In genomic region chr11:86076403-86076802, GRCm38 (mm10) we compare ENCODE assay signal across 20 mouse cellular contexts.
"Had no signal": no experiment of that assay in that cellular context is flagged by ENCODE, and none has a peak within 500 bp of the region (broad histone marks: within the 10 kb centered on the region; RNA-seq: fewer than 3 reads in every experiment).

No protein-coding gene starts in this region.

- ATAC-seq: liver, embryonic 12.5 days; midbrain, embryonic 13.5 days had no signal

- H3K27me3 ChIP-seq: limb, embryonic 13.5 days; liver, embryonic 12.5 days; liver, embryonic 15.5 days; megakaryocyte, embryonic 14.5 days; midbrain, embryonic 13.5 days; neural tube, embryonic 12.5 days; neural tube, embryonic 15.5 days had no signal

- H3K4me1 ChIP-seq: limb, embryonic 10.5 days; limb, embryonic 13.5 days; liver, embryonic 12.5 days; liver, embryonic 15.5 days; midbrain, embryonic 10.5 days; midbrain, embryonic 13.5 days; neural tube, embryonic 12.5 days; neural tube, embryonic 15.5 days had no signal

- H3K4me2 ChIP-seq: limb, embryonic 13.5 days; liver, embryonic 12.5 days; liver, embryonic 15.5 days; midbrain, embryonic 13.5 days; neural tube, embryonic 12.5 days; neural tube, embryonic 15.5 days had no signal

- H3K36me3 ChIP-seq: midbrain, embryonic 13.5 days; neural tube, embryonic 15.5 days had no signal

- H3K9me3 ChIP-seq: limb, embryonic 10.5 days; limb, embryonic 13.5 days; liver, embryonic 12.5 days; liver, embryonic 15.5 days; megakaryocyte, embryonic 14.5 days; midbrain, embryonic 10.5 days; midbrain, embryonic 13.5 days; neural tube, embryonic 12.5 days; neural tube, embryonic 15.5 days had no signal

- DNase-seq: kidney, adult 8-10 months; kidney, postnatal 14 days; kidney, postnatal 4 days; liver; right cerebral cortex, adult 18-20 months; right cerebral cortex, postnatal 14 days; right cerebral cortex, postnatal 4 days; thymus, adult 2 months; thymus, postnatal 14 days; thymus, postnatal 4 days had no signal

- H3K4me3 ChIP-seq: limb, embryonic 10.5 days; limb, embryonic 13.5 days; liver, embryonic 12.5 days; liver, embryonic 15.5 days; megakaryocyte, embryonic 14.5 days; midbrain, embryonic 10.5 days; midbrain, embryonic 13.5 days; neural tube, embryonic 12.5 days; neural tube, embryonic 15.5 days had no signal

- H3K9ac ChIP-seq: limb, embryonic 13.5 days; liver, embryonic 12.5 days; liver, embryonic 15.5 days; midbrain, embryonic 13.5 days; neural tube, embryonic 12.5 days; neural tube, embryonic 15.5 days had no signal

- H3K27ac ChIP-seq: limb, embryonic 10.5 days; limb, embryonic 13.5 days; liver, embryonic 12.5 days; liver, embryonic 15.5 days; midbrain, embryonic 10.5 days; midbrain, embryonic 13.5 days; neural tube, embryonic 12.5 days; neural tube, embryonic 15.5 days; stomach, postnatal 0 days had no signal
